Mouse (Mus musculus) lung, adult 2 months (tissue): ENCODE measurements around the gene Slit3.

Source experiments
- CTCF ChIP-seq: fragments of 200-500 bp; IDR thresholded peaks from 2 replicates; pipeline ENCODE4 v1.5.1; 2011; ENCODE audit warnings: mild to moderate bottlenecking, low read length, control low read depth; ENCODE audit not compliant: insufficient read depth
- POLR2A ChIP-seq: fragments of 200-500 bp; IDR thresholded peaks from 2 replicates; pipeline ENCODE4 v1.6.1; 2011; ENCODE audit warnings: low read depth, mild to moderate bottlenecking, control low read depth, low read length, borderline replicate concordance; ENCODE audit errors: extremely low read depth

DNA sequence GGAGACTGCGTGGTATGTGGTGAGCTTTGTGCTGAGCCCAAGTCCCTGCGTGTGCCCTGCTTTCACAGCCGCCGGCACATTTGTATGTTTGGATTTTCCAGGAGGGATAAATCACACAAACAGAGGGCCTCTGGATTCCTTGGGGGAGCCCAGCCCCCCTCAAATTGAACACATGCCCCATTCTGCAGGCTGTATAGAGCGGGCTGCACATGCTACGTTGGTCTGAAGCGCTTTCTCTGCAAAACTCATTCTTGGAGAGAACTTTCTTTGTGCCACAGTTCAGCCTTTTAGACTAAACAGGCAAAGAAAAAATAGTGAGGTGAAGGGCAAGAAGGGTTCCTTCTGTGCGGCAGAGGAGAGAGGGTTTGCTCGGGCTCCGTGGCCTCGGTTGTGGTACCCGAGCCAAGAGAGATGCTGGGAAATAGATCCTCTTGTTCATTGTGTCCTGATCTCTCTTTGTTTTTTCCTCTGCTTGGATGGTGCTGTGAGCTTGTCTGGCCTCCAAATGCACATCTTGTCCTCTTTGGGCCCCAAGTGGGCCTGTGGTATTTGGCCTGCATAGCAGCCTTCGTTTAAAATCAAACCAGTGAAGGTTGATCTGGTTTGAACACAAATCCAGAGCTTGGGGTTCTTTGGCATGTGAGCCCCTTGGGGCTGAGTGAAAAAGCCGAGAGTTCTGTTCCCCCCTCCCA is 295.5 kb downstream of the Slit3 start:
- TF ChIP-seq CTCF, result no peak
- TF ChIP-seq POLR2A, result no peak
